Mouse (Mus musculus): ENCODE results near the gene Plcg1. TPM values are rescaled to one million over a fixed set of nuclear protein-coding genes. Genes with fewer than 3 reads are reported as not detected.

The Plcg1 gene
- polyA plus RNA-seq, 1 experiment from 2014 or later, result 32.5 TPM

DNA sequence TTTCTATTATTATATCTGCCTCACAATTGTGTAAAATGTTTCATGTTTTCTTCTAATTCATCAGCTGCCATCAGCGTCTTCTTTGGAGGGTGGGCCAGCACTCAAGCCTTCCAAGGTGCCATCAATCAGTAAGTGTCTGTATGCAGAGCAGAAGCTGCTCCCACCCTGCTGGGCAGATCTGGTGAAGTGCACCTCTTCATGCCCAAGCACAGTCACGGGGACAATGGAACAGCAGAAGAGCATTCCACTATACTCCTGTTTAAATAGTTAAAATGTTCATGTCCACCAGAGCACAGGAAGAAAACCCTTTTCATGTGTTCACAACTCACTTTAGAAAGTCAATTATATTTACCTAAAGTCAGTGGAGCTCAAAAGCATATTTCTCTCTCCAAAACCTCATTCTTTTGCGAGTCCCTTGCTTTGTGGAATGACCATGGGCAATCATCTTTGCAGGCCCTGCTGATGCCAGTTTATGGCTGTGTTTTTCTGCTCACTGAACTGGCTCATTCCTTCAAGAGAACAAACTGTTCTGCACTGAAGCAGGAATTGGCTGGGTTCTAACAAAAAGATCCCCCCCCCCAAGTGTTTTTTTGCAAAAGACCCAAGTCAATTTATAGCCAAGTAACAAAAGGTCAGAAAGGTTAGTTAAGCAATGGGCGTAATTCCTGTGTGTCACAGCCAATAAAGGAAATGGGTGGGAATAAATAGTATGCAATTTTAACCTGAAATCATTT lies 73.9 kb downstream of the Plcg1 start:
- no peak overlapping the region for H3K4me3 ChIP-seq (replicated peaks; ENCODE audit: low read depth, low read length)
- H3K27ac ChIP-seq, result peak overlapping the region; percentile 91
- DNase-seq (ENCODE audit: low spot score) (peak; percentile 82), ATAC-seq (replicated peaks; ENCODE audit: low FRiP score, low read depth) (peak; percentile 85; the same call in 1 of the 2 replicates)
- 27% methylated on average over 4 of the region's 4 CpGs for WGBS
- H3K4me1 ChIP-seq (replicated peaks; ENCODE audit: insufficient read depth, low read length), result peaks cover 23% of the 10 kb centered on the region; the same call in 1 of the 2 replicates
- no peaks in the 10 kb centered on the region for H3K36me3 ChIP-seq (ENCODE audit: insufficient read depth, low read length)
- H3K9me3 ChIP-seq (replicated peaks; ENCODE audit: low read length), result no peaks in the 10 kb centered on the region
- TF ChIP-seq CTCF (IDR thresholded peaks at IDR 0.05; ENCODE audit: low read depth), result no peak
- no peak overlapping the region for H3K9ac ChIP-seq (ENCODE audit: low read depth, low read length)
- no peaks in the 10 kb centered on the region for H3K27me3 ChIP-seq (ENCODE audit: insufficient read depth, low read length)
- H3K4me2 ChIP-seq (ENCODE audit: low read length), result no peak overlapping the region

GRCm38 (mm10) chr2:160806091-160806521 lies 75.0 kb downstream of the Plcg1 start:
- WGBS, result 18% methylated on average over 3 of the region's 3 CpGs
- peak; percentile 64 for DNase-seq (ENCODE audit: low spot score)
- no peaks in the 10 kb centered on the region for H3K9me3 ChIP-seq (replicated peaks; ENCODE audit: low read length)
- H3K36me3 ChIP-seq (ENCODE audit: insufficient read depth, low read length), result no peaks in the 10 kb centered on the region
- peaks cover 23% of the 10 kb centered on the region; the same call in 1 of the 2 replicates for H3K4me1 ChIP-seq (replicated peaks; ENCODE audit: insufficient read depth, low read length)
- no peak overlapping the region for H3K4me3 ChIP-seq (replicated peaks; ENCODE audit: low read depth, low read length)
- H3K27ac ChIP-seq, result peak overlapping the region; percentile 87
- H3K9ac ChIP-seq (ENCODE audit: low read depth, low read length), result no peak overlapping the region
- ATAC-seq (replicated peaks; ENCODE audit: low FRiP score, low read depth), result 0 out of 2 replicates have a peak, but pooled peaks have one; percentile 25
- no peak for TF ChIP-seq CTCF (IDR thresholded peaks at IDR 0.05; ENCODE audit: low read depth)
- H3K27me3 ChIP-seq (ENCODE audit: insufficient read depth, low read length), result no peaks in the 10 kb centered on the region
- no peak overlapping the region for H3K4me2 ChIP-seq (ENCODE audit: low read length)

DNA sequence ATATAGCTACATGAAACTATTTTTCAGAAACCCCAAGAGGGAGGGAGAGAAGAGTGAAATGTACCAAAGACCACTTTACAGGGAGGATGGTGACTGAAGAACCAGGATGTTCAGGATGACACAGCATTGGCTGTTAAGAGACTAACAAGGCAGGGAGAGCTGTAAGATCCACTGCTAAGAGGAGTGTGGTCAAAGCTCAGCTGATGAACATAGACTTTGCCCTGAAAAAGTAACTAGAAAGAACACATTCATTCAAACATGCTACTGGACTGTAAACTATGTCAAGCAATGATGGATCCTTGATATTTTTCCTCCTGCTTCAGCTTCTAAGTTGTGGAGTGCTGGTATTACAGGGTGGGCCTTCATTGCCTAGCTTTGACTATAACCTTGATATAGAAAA lies 79.3 kb downstream of the Plcg1 start:
- Histone ChIP-seq H3K27ac (no peak overlapping the region), H3K9me3 (replicated peaks; ENCODE audit: low read length) (no peaks in the 10 kb centered on the region), H3K4me2 (ENCODE audit: low read length) (no peak overlapping the region), H3K4me3 (replicated peaks; ENCODE audit: low read depth, low read length) (no peak overlapping the region), H3K9ac (ENCODE audit: low read depth, low read length) (no peak overlapping the region), H3K27me3 (ENCODE audit: insufficient read depth, low read length) (no peaks in the 10 kb centered on the region), H3K4me1 (replicated peaks; ENCODE audit: insufficient read depth, low read length) (peaks cover 8% of the 10 kb centered on the region; the same call in 1 of the 2 replicates), H3K36me3 (ENCODE audit: insufficient read depth, low read length) (0 out of 2 replicates have a peak, but pooled peaks cover 4% of the 10 kb centered on the region)
- ATAC-seq (replicated peaks; ENCODE audit: low FRiP score, low read depth), result no peak
- no peak for DNase-seq (ENCODE audit: low spot score)
- no peak for TF ChIP-seq CTCF (IDR thresholded peaks at IDR 0.05; ENCODE audit: low read depth)

- no peak overlapping the region for H3K9ac ChIP-seq (ENCODE audit: low read depth, low read length)
- ATAC-seq (replicated peaks; ENCODE audit: low FRiP score, low read depth) (no peak), DNase-seq (ENCODE audit: low spot score) (peak; percentile 8)
- H3K4me1 ChIP-seq (replicated peaks; ENCODE audit: insufficient read depth, low read length), result peaks cover 6% of the 10 kb centered on the region; the same call in 1 of the 2 replicates
- no peak overlapping the region for H3K4me2 ChIP-seq (ENCODE audit: low read length)
- H3K27ac ChIP-seq, result no peak overlapping the region
- no peak overlapping the region for H3K4me3 ChIP-seq (replicated peaks; ENCODE audit: low read depth, low read length)
- H3K9me3 ChIP-seq (replicated peaks; ENCODE audit: low read length), result no peaks in the 10 kb centered on the region
- H3K27me3 ChIP-seq (ENCODE audit: insufficient read depth, low read length), result no peaks in the 10 kb centered on the region
- no peak for TF ChIP-seq CTCF (IDR thresholded peaks at IDR 0.05; ENCODE audit: low read depth)
- WGBS, result 68% methylated on average over 1 of the region's 1 CpGs
- 0 out of 2 replicates have a peak, but pooled peaks cover 4% of the 10 kb centered on the region for H3K36me3 ChIP-seq (ENCODE audit: insufficient read depth, low read length)
Measured at GRCm38 (mm10) chr2:160810802-160811201, 79.7 kb downstream of the Plcg1 start.

Other genes starting within 250 kb of the Plcg1 start
- gene Top1, start 85.4 kb upstream of the Plcg1 start, polyA plus RNA-seq (2015; fragmentation: Nextera tagmentation; extraction: Ambion mirVana), result 56.2 and 58.2 TPM in 2 replicates
- gene Zhx3, start 141.7 kb downstream of the Plcg1 start, polyA plus RNA-seq (2015; fragmentation: Nextera tagmentation; extraction: Ambion mirVana), result 12.6 and 12.7 TPM in 2 replicates
- 4.1 and 4.2 TPM in 2 replicates for gene Lpin3, start 149.4 kb downstream of the Plcg1 start, polyA plus RNA-seq (2015; fragmentation: Nextera tagmentation; extraction: Ambion mirVana)
- gene Emilin3, start 181.0 kb downstream of the Plcg1 start, polyA plus RNA-seq (2015; fragmentation: Nextera tagmentation; extraction: Ambion mirVana), result 1.5 and 1.7 TPM in 2 replicates